In the genomic region with DNA sequence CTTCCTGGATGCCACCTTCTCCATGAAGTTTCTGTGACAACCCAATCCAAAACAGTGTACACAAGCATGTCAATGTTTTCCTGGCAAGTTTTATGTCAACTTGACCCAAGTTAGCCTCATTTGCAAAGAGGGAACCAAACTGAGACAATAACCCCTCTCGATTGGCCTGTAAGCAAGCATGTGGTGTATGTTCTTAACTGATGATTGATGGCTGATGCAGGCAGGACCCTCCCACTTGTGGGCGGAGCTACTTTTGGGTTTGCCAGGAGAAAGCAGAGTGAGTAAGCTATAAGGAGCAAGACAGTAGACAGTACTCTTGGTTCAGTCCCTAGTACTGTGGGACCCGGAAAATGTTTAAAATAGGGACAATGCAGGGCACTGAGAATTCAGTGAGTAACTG, we compare ENCODE assay signal across 12 mouse cellular contexts. TPM values are rescaled to one million over a fixed set of nuclear protein-coding genes. Genes with fewer than 3 reads are reported as not detected.
A peak's percentile ranks its signal among the peaks of the same experiment; 100 is the strongest.
DNase-seq lines count a peak whose midpoint lies in the region; ATAC-seq and TF ChIP-seq lines count a peak whose summit lies in the region.
"Had no signal": no experiment of that assay in that cellular context is flagged by ENCODE, and none has a peak within 500 bp of the region (broad histone marks: within the 10 kb centered on the region; RNA-seq: fewer than 3 reads in every experiment).

No protein-coding gene starts in this region.

- no peak overlapping the region for H3K9ac ChIP-seq in limb, embryonic 11.5 days (ENCODE audit: low read length)
- H3K9ac ChIP-seq in heart, adult 2 months (ENCODE audit: low read depth, low read length) = no peak overlapping the region
- H3K9ac ChIP-seq: embryonic facial prominence, embryonic 15.5 days had no signal

- H3K4me2 ChIP-seq in limb, embryonic 11.5 days (ENCODE audit: low read depth, severe bottlenecking) = no peak overlapping the region
- H3K4me2 ChIP-seq: embryonic facial prominence, embryonic 15.5 days had no signal

- H3K79me2 ChIP-seq in heart, adult 2 months (replicated peaks; ENCODE audit: control insufficient read depth, insufficient read depth, low read length) = no peaks in the 10 kb centered on the region

- no peaks in the 10 kb centered on the region for H3K4me1 ChIP-seq in limb, embryonic 11.5 days (ENCODE audit: control insufficient read depth, insufficient read depth, low read length)
- peaks cover 13% of the 10 kb centered on the region for H3K4me1 ChIP-seq in limb, embryonic 10.5 days
- H3K4me1 ChIP-seq in heart, adult 2 months (ENCODE audit: control insufficient read depth, insufficient read depth, low read length) = no peaks in the 10 kb centered on the region
- H3K4me1 ChIP-seq: embryonic facial prominence, embryonic 15.5 days had no signal

- 59% methylated on average over 3 of the region's 3 CpGs for WGBS in limb, embryonic 11.5 days
- 70% methylated on average over 3 of the region's 3 CpGs for WGBS in limb, embryonic 10.5 days
- 59% methylated on average over 3 of the region's 3 CpGs for WGBS in heart, adult 2 months

- no peak overlapping the region for H3K27ac ChIP-seq in limb, embryonic 11.5 days (replicated peaks; ENCODE audit: low read depth, low read length)
- H3K27ac ChIP-seq in limb, embryonic 10.5 days = no peak overlapping the region
- H3K27ac ChIP-seq in heart, adult 2 months = no peak overlapping the region
- H3K27ac ChIP-seq: embryonic facial prominence, embryonic 15.5 days had no signal

- ATAC-seq in limb, embryonic 11.5 days (ENCODE audit: insufficient number of reproducible peaks, low FRiP score, low TSS enrichment, low read depth) = no peak
- ATAC-seq in erythroblast, adult 5-6 weeks (replicated peaks; ENCODE audit: low FRiP score, poor library complexity, severe bottlenecking) = peak; percentile 66; the same call in 1 of the 2 replicates
- ATAC-seq: activated CD4-positive, CD25-positive, alpha-beta regulatory T cell, adult 4 months had no signal

- no peak for TF ChIP-seq EP300 in heart, adult 2 months (IDR thresholded peaks at IDR 0.05; ENCODE audit: insufficient read depth, low read depth, low read length)

- no peaks in the 10 kb centered on the region for H3K36me3 ChIP-seq in limb, embryonic 11.5 days (ENCODE audit: control insufficient read depth, insufficient read depth, low read length)
- no peaks in the 10 kb centered on the region for H3K36me3 ChIP-seq in limb, embryonic 10.5 days
- H3K36me3 ChIP-seq in heart, adult 2 months (ENCODE audit: control insufficient read depth, insufficient read depth, low read length) = no peaks in the 10 kb centered on the region
- H3K36me3 ChIP-seq: embryonic facial prominence, embryonic 15.5 days had no signal

- no peaks in the 10 kb centered on the region for H3K27me3 ChIP-seq in limb, embryonic 11.5 days (ENCODE audit: control insufficient read depth, insufficient read depth, low read length)
- H3K27me3 ChIP-seq in limb, embryonic 10.5 days (ENCODE audit: low read depth, poor library complexity, severe bottlenecking) = no peaks in the 10 kb centered on the region
- no peaks in the 10 kb centered on the region for H3K27me3 ChIP-seq in heart, adult 2 months (ENCODE audit: control insufficient read depth, insufficient read depth, low read length)
- H3K27me3 ChIP-seq: embryonic facial prominence, embryonic 15.5 days had no signal

- peak; percentile 37 for DNase-seq in limb, embryonic 11.5 days (ENCODE audit: low spot score)
- no peak for DNase-seq in limb, embryonic 10.5 days (ENCODE audit: low spot score)
- DNase-seq in NIH3T3 (ENCODE audit: low read depth) = peak; percentile 60
- DNase-seq in lung, postnatal 36 days = peak; percentile 61
- no peak for DNase-seq in right cerebral cortex, postnatal 25 days
- DNase-seq in right cerebral cortex, adult 18-20 months = no peak
- no peak for DNase-seq in heart, adult 2 months

- H3K4me3 ChIP-seq in limb, embryonic 11.5 days (ENCODE audit: low read depth, low read length) = no peak overlapping the region
- H3K4me3 ChIP-seq in limb, embryonic 10.5 days = no peak overlapping the region
- H3K4me3 ChIP-seq in heart, adult 2 months = no peak overlapping the region
- H3K4me3 ChIP-seq: embryonic facial prominence, embryonic 15.5 days had no signal

- intact Hi-C loops in heart, adult 2 months (cut with DNase I) = no loop called here

- no peaks in the 10 kb centered on the region for H3K9me3 ChIP-seq in limb, embryonic 11.5 days (ENCODE audit: control insufficient read depth, low read length)
- no peaks in the 10 kb centered on the region for H3K9me3 ChIP-seq in limb, embryonic 10.5 days (replicated peaks)
- H3K9me3 ChIP-seq: embryonic facial prominence, embryonic 15.5 days had no signal

- no peak for TF ChIP-seq CTCF in heart, adult 2 months (IDR thresholded peaks at IDR 0.05)

- TF ChIP-seq POLR2A in heart, adult 2 months (IDR thresholded peaks at IDR 0.05; ENCODE audit: insufficient read depth, low read depth, low read length) = no peak

RNA-seq across cellular contexts. Expression of a gene that starts 3.0 kb away (rescaled TPM):
- polyA plus RNA-seq in limb, embryonic 11.5 days (2014; fragmentation: Nextera tagmentation; extraction: Ambion mirVana) = not detected in 2 replicates
- not detected in 2 replicates for polyA plus RNA-seq in limb, embryonic 10.5 days (2016; fragmentation: Nextera tagmentation; extraction: Ambion mirVana)
- total RNA-seq in erythroblast, adult 5-6 weeks (2015; ENCODE audit: low replicate concordance) = not detected in 2 replicates
- total RNA-seq in erythroblast, adult 5-6 weeks (2017; ENCODE audit: low replicate concordance) = not detected in 2 replicates
- not detected for total RNA-seq in heart, adult 2 months (2021)
- 0.26 and 0.62 TPM in 2 replicates for polyA plus RNA-seq in heart, adult 2 months (2012; rRNA removed)
- total RNA-seq: neutrophil, adult 5-6 weeks had no signal
- polyA plus RNA-seq: embryonic facial prominence, embryonic 15.5 days had no signal

RNA-seq across cellular contexts. Expression of a gene that starts 23.2 kb away (rescaled TPM):
- not detected in 2 replicates for polyA plus RNA-seq in limb, embryonic 11.5 days (2014; fragmentation: Nextera tagmentation; extraction: Ambion mirVana)
- polyA plus RNA-seq in limb, embryonic 10.5 days (2016; fragmentation: Nextera tagmentation; extraction: Ambion mirVana) = not detected in 2 replicates
- total RNA-seq in erythroblast, adult 5-6 weeks (2015; ENCODE audit: low replicate concordance) = not detected in 2 replicates
- not detected in 2 replicates for total RNA-seq in erythroblast, adult 5-6 weeks (2017; ENCODE audit: low replicate concordance)
- total RNA-seq in heart, adult 2 months (2021) = not detected
- not detected in 2 replicates for polyA plus RNA-seq in heart, adult 2 months (2012; rRNA removed)
- total RNA-seq: neutrophil, adult 5-6 weeks had no signal
- polyA plus RNA-seq: activated CD4-positive, CD25-positive, alpha-beta regulatory T cell, adult 4 months; embryonic facial prominence, embryonic 15.5 days; limb, embryonic 14.5 days had no signal

RNA-seq across cellular contexts. Expression of a gene that starts 29.6 kb away (rescaled TPM):
- polyA plus RNA-seq in limb, embryonic 11.5 days (2014; fragmentation: Nextera tagmentation; extraction: Ambion mirVana) = 16.9 and 19.0 TPM in 2 replicates
- polyA plus RNA-seq in limb, embryonic 10.5 days (2016; fragmentation: Nextera tagmentation; extraction: Ambion mirVana) = 24.0 and 24.2 TPM in 2 replicates
- total RNA-seq in erythroblast, adult 5-6 weeks (2015; ENCODE audit: low replicate concordance) = 4.4 and 10.0 TPM in 2 replicates
- 4.2 and 4.3 TPM in 2 replicates for total RNA-seq in erythroblast, adult 5-6 weeks (2017; ENCODE audit: low replicate concordance)
- 1 to 10 TPM; 7.5 to 8.1 TPM for total RNA-seq in heart, adult 2 months (2021)
- 10.0 and 15.5 TPM in 2 replicates for polyA plus RNA-seq in heart, adult 2 months (2012; rRNA removed)

RNA-seq across cellular contexts. Expression of a gene that starts 32.2 kb away (rescaled TPM):
- 3.1 and 3.6 TPM in 2 replicates for polyA plus RNA-seq in limb, embryonic 11.5 days (2014; fragmentation: Nextera tagmentation; extraction: Ambion mirVana)
- polyA plus RNA-seq in limb, embryonic 10.5 days (2016; fragmentation: Nextera tagmentation; extraction: Ambion mirVana) = 3.7 and 4.6 TPM in 2 replicates
- 0.38 and 5.0 TPM in 2 replicates for total RNA-seq in erythroblast, adult 5-6 weeks (2015; ENCODE audit: low replicate concordance)
- 3.2 and 7.8 TPM in 2 replicates for total RNA-seq in erythroblast, adult 5-6 weeks (2017; ENCODE audit: low replicate concordance)
- total RNA-seq in heart, adult 2 months (2021) = 10 to 100 TPM; 20.4 to 24.9 TPM
- 12.5 and 20.9 TPM in 2 replicates for polyA plus RNA-seq in heart, adult 2 months (2012; rRNA removed)

RNA-seq across cellular contexts. Expression of a gene that starts 51.7 kb away (rescaled TPM):
- polyA plus RNA-seq in limb, embryonic 11.5 days (2014; fragmentation: Nextera tagmentation; extraction: Ambion mirVana) = 17.5 and 19.8 TPM in 2 replicates
- polyA plus RNA-seq in limb, embryonic 10.5 days (2016; fragmentation: Nextera tagmentation; extraction: Ambion mirVana) = 33.7 and 35.1 TPM in 2 replicates
- total RNA-seq in erythroblast, adult 5-6 weeks (2015; ENCODE audit: low replicate concordance) = 17.6 and 22.5 TPM in 2 replicates
- total RNA-seq in erythroblast, adult 5-6 weeks (2017; ENCODE audit: low replicate concordance) = 13.9 and 19.6 TPM in 2 replicates
- 10 to 100 TPM; 19.4 to 21.2 TPM for total RNA-seq in heart, adult 2 months (2021)
- 28.4 and 33.0 TPM in 2 replicates for polyA plus RNA-seq in heart, adult 2 months (2012; rRNA removed)

Comparison
In these comparisons a context has a peak if more than half of its experiments do, and no peak if none do; other contexts are left out.
1. DNase-seq: peak in limb, embryonic 11.5 days (single experiment), NIH3T3 (single experiment) and lung, postnatal 36 days (single experiment); none in limb, embryonic 10.5 days (single experiment), right cerebral cortex, postnatal 25 days (single experiment), right cerebral cortex, adult 18-20 months (single experiment) and heart, adult 2 months (0 of 2).